Mouse (Mus musculus) heart, postnatal 25 days (tissue): ENCODE data around the gene Olfr1272. TPM values are rescaled to one million over a fixed set of nuclear protein-coding genes. Genes with fewer than 3 reads are reported as not detected.
"Not testable (repeated sequence)": the region's sequence is repeated elsewhere in the genome, so short reads cannot be mapped to it uniquely, and the experiment has no call there.

Experiments used
- DNase-seq: peaks from one replicate; pipeline ENCODE4 v3.0.0; 2022; ENCODE audit warnings: low spot score
- intact Hi-C: fragments of 180-260 bp; cut with DNase I; formaldehyde crosslinking; loops from one replicate; pipeline ENCODE4 v1.15.1; 2025
- total RNA-seq, 2 experiments: library from RNA; stranded (reverse); gene quantifications; 2 replicates each; pipeline ENCODE4 v1.2.3; 2021

Olfr1272 gene
- not detected for total RNA-seq

DNA sequence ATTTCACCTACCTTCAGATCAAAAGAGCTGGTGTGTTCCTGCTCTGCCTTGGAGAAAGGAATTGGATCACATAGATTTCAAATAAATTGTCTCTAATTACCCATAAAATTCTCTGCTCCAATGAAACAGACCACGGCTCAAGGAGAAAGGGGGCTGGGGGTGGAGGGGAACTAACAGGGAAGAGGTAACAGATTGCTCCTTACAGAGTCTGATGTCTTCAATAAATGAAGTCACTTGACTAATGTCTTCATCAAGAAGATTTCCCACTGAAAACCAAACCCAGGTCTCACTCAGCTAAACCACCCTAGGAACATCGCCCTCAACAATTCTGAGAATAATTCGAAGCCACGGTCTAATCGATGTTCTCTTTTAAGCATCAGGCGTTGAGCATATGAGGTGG lies at the start of gene Olfr1272:
Olfr1272 (minus strand) TSS at position 101 of the 400 bp plus-strand sequence.
- intact Hi-C loops: no loop called here
- DNase-seq: no peak

- DNase-seq, intact Hi-C loops: not testable (repeated sequence)
Observed at GRCm38 (mm10) chr2:90321900-90322299, 29.3 kb upstream of the Olfr1272 start, which contains the start of gene Gm13769. Gene Gm13769, plus strand, starts transcription at chr2:90322200.

DNA sequence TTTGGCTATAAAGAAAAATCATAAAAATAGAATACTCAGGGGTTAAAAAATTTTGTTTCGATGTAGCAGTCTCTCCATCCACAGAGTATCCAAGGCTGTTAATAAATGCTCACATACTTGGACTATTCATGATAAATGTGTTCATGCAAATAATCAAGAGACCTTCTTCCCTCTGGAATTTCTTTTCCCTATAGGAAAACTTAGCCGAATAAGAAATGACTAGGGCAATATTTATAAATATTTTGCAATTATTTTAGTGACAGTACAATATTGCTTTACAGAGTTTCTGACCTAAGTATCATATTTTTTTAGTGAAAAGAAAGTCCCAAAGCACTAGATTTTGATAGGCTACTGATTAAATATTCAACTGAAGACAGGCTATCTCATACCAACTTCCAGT lies 21.7 kb downstream of the Olfr1272 start, which contains the start of gene Olfr1271:
Olfr1271 (minus strand) TSS at position 101 of the 400 bp plus-strand sequence.
- intact Hi-C loops: no loop called here
- no peak for DNase-seq

DNA sequence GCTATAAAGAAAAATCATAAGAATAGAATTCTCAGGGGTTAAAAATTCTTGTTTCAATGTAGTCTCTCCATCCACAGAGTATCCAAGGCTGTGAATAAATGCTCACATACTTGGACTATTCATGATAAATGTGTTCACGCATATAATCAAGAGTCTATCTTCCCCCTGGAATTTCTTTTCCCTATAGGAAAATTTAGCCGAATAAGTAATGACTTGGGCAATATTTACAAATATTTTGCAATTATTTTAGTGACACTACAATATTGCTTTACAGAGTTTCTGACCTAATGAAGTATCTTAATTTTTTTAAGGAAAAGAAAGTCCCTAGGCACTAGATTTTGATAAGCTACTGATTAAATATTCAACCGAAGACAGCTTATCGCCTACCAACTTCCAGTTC lies 35.1 kb downstream of the Olfr1272 start, which contains the start of gene Olfr142:
Olfr142 (minus strand) TSS at position 101 of the 400 bp plus-strand sequence.
- no peak for DNase-seq
- intact Hi-C loops: no loop called here

Other genes with a start within 250 kb of the Olfr1272 start
- gene Olfr140, start 229.2 kb downstream of the Olfr1272 start, total RNA-seq: not detected
- not detected for gene Olfr1269, start 171.4 kb downstream of the Olfr1272 start, total RNA-seq
- not detected for gene Olfr32, start 150.5 kb downstream of the Olfr1272 start, total RNA-seq
- gene Olfr1270, start 139.8 kb downstream of the Olfr1272 start, total RNA-seq: not detected
- not detected for gene Olfr1506, start 68.3 kb downstream of the Olfr1272 start, total RNA-seq
- not detected for gene Olfr142, start 35.2 kb downstream of the Olfr1272 start, total RNA-seq
- not detected for gene Olfr1271, start 21.8 kb downstream of the Olfr1272 start, total RNA-seq
- not detected for gene Gm13769, start 29.4 kb upstream of the Olfr1272 start, total RNA-seq
- gene Olfr1274-ps, start 105.8 kb upstream of the Olfr1272 start, total RNA-seq: not detected